Mouse (Mus musculus) heart, adult 8-10 months (tissue): ENCODE data around the gene Olfr312. TPM values are rescaled to one million over a fixed set of nuclear protein-coding genes. Genes with fewer than 3 reads are reported as not detected.

Experiments used
- DNase-seq: peaks from one replicate; pipeline ENCODE4 v3.0.0; 2022; ENCODE audit warnings: low spot score
- total RNA-seq, 4 experiments: library from RNA; stranded (reverse); gene quantifications; 2 replicates each; pipeline ENCODE4 v1.2.4; 2022

The Olfr312 gene
- total RNA-seq, 4 experiments from 2014 or later: not detected

- DNase-seq: no peak
Observed at GRCm38 (mm10) chr11:58860744-58861143, 31.7 kb downstream of the Olfr312 start.

GRCm38 (mm10) chr11:58867039-58867953 lies 38.3 kb downstream of the Olfr312 start, which contains the start of gene 2810021J22Rik:
2810021J22Rik (plus strand) TSS chr11:58867216.
- DNase-seq: peak; percentile 58

GRCm38 (mm10) chr11:58867954-58868330 lies 38.9 kb downstream of the Olfr312 start:
- no peak for DNase-seq

- DNase-seq: no peak
Observed at GRCm38 (mm10) chr11:58870961-58871360, 41.9 kb downstream of the Olfr312 start.

GRCm38 (mm10) chr11:58883756-58884155 lies 54.7 kb downstream of the Olfr312 start:
- DNase-seq: no peak

Other genes starting within 250 kb of the Olfr312 start
- gene Olfr324, start 234.1 kb upstream of the Olfr312 start, total RNA-seq: not detected
- 1 to 10 TPM; 3.2 to 9.2 (median 6.2) TPM for gene 2210407C18Rik, start 213.2 kb upstream of the Olfr312 start, total RNA-seq
- not detected for gene Olfr323, start 198.7 kb upstream of the Olfr312 start, total RNA-seq
- gene Trim58, start 188.8 kb upstream of the Olfr312 start, total RNA-seq: not detected
- gene Olfr322, start 170.5 kb upstream of the Olfr312 start, total RNA-seq: not detected
- not detected for gene Olfr320, start 148.1 kb upstream of the Olfr312 start, total RNA-seq
- not detected for gene Olfr319, start 130.1 kb upstream of the Olfr312 start, total RNA-seq
- not detected for gene Olfr318, start 105.2 kb upstream of the Olfr312 start, total RNA-seq
- gene Olfr317, start 90.0 kb upstream of the Olfr312 start, total RNA-seq: not detected
- gene Olfr316, start 76.5 kb upstream of the Olfr312 start, total RNA-seq: not detected
- gene Olfr315, start 56.0 kb upstream of the Olfr312 start, total RNA-seq: not detected
- not detected for gene Olfr314, start 46.3 kb upstream of the Olfr312 start, total RNA-seq
- gene Fam183b, start 27.3 kb upstream of the Olfr312 start, total RNA-seq: under 1 TPM in 2 of 4 experiments, not detected in 2; 0.52 to 0.69 TPM
- not detected for gene Olfr313, start 14.2 kb upstream of the Olfr312 start, total RNA-seq
- not detected for gene Olfr311, start 10.0 kb downstream of the Olfr312 start, total RNA-seq
- gene Gm12258, start 17.9 kb downstream of the Olfr312 start, total RNA-seq: 1 to 10 TPM; 1.1 to 2.5 (median 1.6) TPM
- 1 to 10 TPM; 1.6 to 3.1 (median 1.9) TPM for gene 2810021J22Rik, start 38.0 kb downstream of the Olfr312 start, total RNA-seq
- 1 to 10 TPM; 3.0 to 4.5 (median 4.1) TPM for gene Zfp39, start 75.0 kb downstream of the Olfr312 start, total RNA-seq
- gene Btnl10, start 88.7 kb downstream of the Olfr312 start, total RNA-seq: under 1 TPM in 1 of 4 experiments, not detected in 3; 0.09 TPM
- 100 to 1,000 TPM; 165 to 184 (median 175) TPM for gene Rnf187, start 109.7 kb downstream of the Olfr312 start, total RNA-seq
- gene Hist3h2ba, start 119.7 kb downstream of the Olfr312 start, total RNA-seq: 1 to 10 TPM in 3 of 4 experiments, not detected in 1; 1.3 to 1.4 (median 1.3) TPM
- 10 to 100 TPM; 10.5 to 17.8 (median 16.0) TPM for gene Hist3h2a, start 125.4 kb downstream of the Olfr312 start, total RNA-seq
- under 1 TPM in 3 of 4 experiments, not detected in 1; 0.06 to 0.20 (median 0.08) TPM for gene Trim17, start 125.4 kb downstream of the Olfr312 start, total RNA-seq
- 10 to 100 TPM; 14.7 to 18.9 (median 16.5) TPM for gene Trim11, start 148.9 kb downstream of the Olfr312 start, total RNA-seq